Mouse (Mus musculus) C2C12 (cell line): ENCODE measurements around the gene Pate2. TPM values are rescaled to one million over a fixed set of nuclear protein-coding genes. Genes with fewer than 3 reads are reported as not detected.
A peak's percentile ranks its signal among the peaks of the same experiment; 100 is the strongest.

Experiments
- H3K27me3 ChIP-seq: one replicate; pipeline ENCODE4 v1.6.1; 2011; ENCODE audit not compliant: control insufficient read depth, insufficient read depth, insufficient read length
- H3K36me3 ChIP-seq: one replicate; pipeline ENCODE4 v1.6.1; 2011; ENCODE audit not compliant: control insufficient read depth, insufficient read depth
- H3K4me3 ChIP-seq: one replicate; pipeline ENCODE4 v1.5.1; 2011; ENCODE audit warnings: mild to moderate bottlenecking, control low read depth; ENCODE audit not compliant: poor library complexity, insufficient read depth, severe bottlenecking
- H3K79me2 ChIP-seq: one replicate; pipeline ENCODE4 v1.6.1; 2011; ENCODE audit not compliant: control insufficient read depth, insufficient read depth
- H3K79me3 ChIP-seq: one replicate; pipeline ENCODE4 v1.6.1; 2011; ENCODE audit warnings: low read depth, control low read depth
- H3ac ChIP-seq: one replicate; pipeline ENCODE3; 2011; ENCODE audit warnings: low read depth; ENCODE audit not compliant: control insufficient read depth, insufficient read length
- CEBPB ChIP-seq: IDR thresholded peaks from one replicate; pipeline ENCODE4 v1.6.1; 2011; ENCODE audit warnings: low read depth, mild to moderate bottlenecking, control low read depth, moderate library complexity
- CTCF ChIP-seq: IDR thresholded peaks from one replicate; pipeline ENCODE4 v1.5.1; 2011; ENCODE audit not compliant: control insufficient read depth, insufficient read depth, insufficient read length
- FOSL1 ChIP-seq: IDR thresholded peaks from one replicate; pipeline ENCODE4 v1.8.0; 2011; ENCODE audit warnings: mild to moderate bottlenecking, low read length; ENCODE audit not compliant: poor library complexity, insufficient read depth, severe bottlenecking
- MAX ChIP-seq: IDR thresholded peaks from one replicate; pipeline ENCODE4 v1.6.1; 2011; ENCODE audit warnings: mild to moderate bottlenecking, control low read depth
- MYOD1 ChIP-seq: IDR thresholded peaks from one replicate; pipeline ENCODE4 v1.6.1; 2011; ENCODE audit warnings: low read depth; ENCODE audit not compliant: control insufficient read depth, insufficient read length
- MYOG ChIP-seq: IDR thresholded peaks from one replicate; pipeline ENCODE4 v1.6.1; 2011; ENCODE audit not compliant: control insufficient read depth, insufficient read length; ENCODE audit errors: extremely low read depth
- USF1 ChIP-seq: IDR thresholded peaks from one replicate; pipeline ENCODE4 v1.6.1; 2011; ENCODE audit warnings: low read depth, mild to moderate bottlenecking, control low read depth, moderate library complexity
- polyA plus RNA-seq: library from polyadenylated mRNA; unstranded; fragments of >200 nt; fragmentation: generic; extraction: Trizol; gene quantifications from one replicate; pipeline ENCODE4 v1.2.1, GENCODE M21; 2012; ENCODE audit warnings: missing spikeins

Pate2 gene
- polyA plus RNA-seq, 1 experiment: 0.34 TPM

GRCm38 (mm10) chr9:35541024-35541423 lies 29.1 kb upstream of the Pate2 start:
- Histone ChIP-seq H3K79me2 (no peaks in the 10 kb centered on the region), H3K27me3 (no peaks in the 10 kb centered on the region), H3ac (no peak overlapping the region), H3K79me3 (no peaks in the 10 kb centered on the region), H3K36me3 (no peaks in the 10 kb centered on the region), H3K4me3 (no peak overlapping the region)
- TF ChIP-seq MYOG (no peak), USF1 (no peak), MAX (no peak), CEBPB (no peak), MYOD1 (no peak), CTCF (no peak), FOSL1 (no peak)

GRCm38 (mm10) chr9:35541488-35541887 lies 28.6 kb upstream of the Pate2 start:
- H3K79me3 ChIP-seq: no peaks in the 10 kb centered on the region

GRCm38 (mm10) chr9:35541941-35542340 lies 28.1 kb upstream of the Pate2 start:
- TF ChIP-seq USF1: no peak
- no peak for TF ChIP-seq MYOD1
- no peak for TF ChIP-seq MAX
- no peak for TF ChIP-seq FOSL1
- TF ChIP-seq MYOG: no peak
- TF ChIP-seq CTCF: no peak
- no peak for TF ChIP-seq CEBPB
- Histone ChIP-seq H3K36me3 (no peaks in the 10 kb centered on the region), H3K4me3 (no peak overlapping the region), H3K79me3 (no peaks in the 10 kb centered on the region), H3K27me3 (no peaks in the 10 kb centered on the region), H3K79me2 (no peaks in the 10 kb centered on the region), H3ac (no peak overlapping the region)

More at GRCm38 (mm10) chr9:35541488-35541887, 28.6 kb upstream of the Pate2 start:
- H3K27me3 ChIP-seq: no peaks in the 10 kb centered on the region
- TF ChIP-seq MAX: no peak
- TF ChIP-seq CTCF: peak; percentile 28
- no peak for TF ChIP-seq CEBPB
- H3K79me2 ChIP-seq: no peaks in the 10 kb centered on the region
- H3K36me3 ChIP-seq: no peaks in the 10 kb centered on the region
- no peak overlapping the region for H3K4me3 ChIP-seq
- no peak overlapping the region for H3ac ChIP-seq

- H3K79me3 ChIP-seq: no peaks in the 10 kb centered on the region
- H3K27me3 ChIP-seq: no peaks in the 10 kb centered on the region
- H3K36me3 ChIP-seq: no peaks in the 10 kb centered on the region
- no peak overlapping the region for H3ac ChIP-seq
- TF ChIP-seq FOSL1: no peak
- no peak for TF ChIP-seq MAX
- no peak for TF ChIP-seq MYOD1
- no peak for TF ChIP-seq MYOG
- TF ChIP-seq CTCF: no peak
- TF ChIP-seq USF1: no peak
- no peak for TF ChIP-seq CEBPB
- no peak overlapping the region for H3K4me3 ChIP-seq
- no peaks in the 10 kb centered on the region for H3K79me2 ChIP-seq
These were observed 26.8 kb upstream of the Pate2 start for GRCm38 (mm10) chr9:35543099-35543860.

GRCm38 (mm10) chr9:35544666-35545065 lies 25.4 kb upstream of the Pate2 start:
- H3K4me3 ChIP-seq: no peak overlapping the region
- no peaks in the 10 kb centered on the region for H3K27me3 ChIP-seq
- no peaks in the 10 kb centered on the region for H3K79me2 ChIP-seq
- H3K79me3 ChIP-seq: no peaks in the 10 kb centered on the region
- TF ChIP-seq FOSL1: no peak
- no peak for TF ChIP-seq MYOG
- TF ChIP-seq CEBPB: no peak
- TF ChIP-seq USF1: no peak
- no peak for TF ChIP-seq MAX
- no peak for TF ChIP-seq MYOD1
- no peak for TF ChIP-seq CTCF
- H3K36me3 ChIP-seq: no peaks in the 10 kb centered on the region
- no peak overlapping the region for H3ac ChIP-seq

- H3K27me3 ChIP-seq: no peaks in the 10 kb centered on the region
- H3K4me3 ChIP-seq: no peak overlapping the region
- H3K79me2 ChIP-seq: no peaks in the 10 kb centered on the region
- H3ac ChIP-seq: no peak overlapping the region
- TF ChIP-seq MYOG (no peak), MYOD1 (no peak), MAX (no peak), USF1 (no peak), CEBPB (no peak), FOSL1 (no peak), CTCF (no peak)
- no peaks in the 10 kb centered on the region for H3K79me3 ChIP-seq
- no peaks in the 10 kb centered on the region for H3K36me3 ChIP-seq
These were observed 24.4 kb upstream of the Pate2 start for GRCm38 (mm10) chr9:35545704-35546103.
